Mouse (Mus musculus) megakaryocyte, embryonic 14.5 days (primary cell): Measurements from ENCODE around the gene Zkscan17.

Experiments
- FLI1 ChIP-seq: IDR thresholded peaks from 2 replicates; pipeline ENCODE4 v1.6.1; 2012; ENCODE audit warnings: low read length, inconsistent platforms, mixed read lengths
- GATA1 ChIP-seq: IDR thresholded peaks from 3 replicates; pipeline ENCODE4 v1.6.1; 2012; ENCODE audit warnings: mixed read lengths, low read length, inconsistent platforms, borderline replicate concordance

- TF ChIP-seq GATA1 (no peak), FLI1 (no peak)
Observed at GRCm38 (mm10) chr11:59524150-59524549, 2.4 kb downstream of the Zkscan17 start.
